Mouse (Mus musculus) common myeloid progenitor, adult 5-6 weeks (primary cell): Measurements from ENCODE around the gene Ppp2r5c. TPM values are rescaled to one million over a fixed set of nuclear protein-coding genes. Genes with fewer than 3 reads are reported as not detected.

ENCODE experiments used
- ATAC-seq: replicated peaks from 2 replicates; pipeline ENCODE4 v1.8.0; 2016; ENCODE audit warnings: low read depth, mild to moderate bottlenecking, moderate TSS enrichment, inconsistent platforms; ENCODE audit not compliant: poor library complexity, severe bottlenecking
- total RNA-seq: library from RNA; stranded (forward); fragments of 200-1000, 187-1606 nt; gene quantifications from 2 replicates; pipeline ENCODE4 v1.2.3, GENCODE M21; 2017

Gene Ppp2r5c
- total RNA-seq, 1 experiment from 2014 or later, result 222 TPM

DNA sequence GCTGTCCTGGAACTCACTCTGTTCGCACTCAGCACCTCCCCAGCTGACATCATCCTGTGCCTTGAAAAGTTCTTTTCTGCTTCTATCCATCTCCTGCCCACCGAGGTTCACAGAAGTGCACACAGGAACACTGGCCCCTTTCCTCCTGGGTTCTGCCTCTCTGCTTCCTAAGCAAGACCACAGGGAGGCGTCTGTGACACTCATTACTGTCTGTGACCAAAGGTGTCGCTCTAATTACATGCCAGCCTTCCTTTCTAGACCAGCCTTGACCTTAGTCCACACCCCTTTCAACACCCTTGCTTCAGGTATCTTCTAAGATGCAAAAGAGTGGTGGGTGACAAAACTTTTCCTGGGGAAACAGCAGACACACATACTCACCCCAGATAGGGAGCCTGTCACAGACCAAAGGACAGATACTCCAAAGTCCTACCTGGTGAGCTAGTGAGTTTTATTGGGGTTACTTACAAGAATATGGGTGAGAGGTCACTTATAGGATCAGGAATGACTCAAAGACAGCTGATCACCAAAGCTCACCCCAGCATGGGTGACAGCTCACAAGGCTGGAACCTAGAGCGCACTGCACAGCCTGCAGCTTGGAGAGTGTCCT is 8.4 kb upstream of the Ppp2r5c start:
- ATAC-seq, result peak; percentile 66

DNA sequence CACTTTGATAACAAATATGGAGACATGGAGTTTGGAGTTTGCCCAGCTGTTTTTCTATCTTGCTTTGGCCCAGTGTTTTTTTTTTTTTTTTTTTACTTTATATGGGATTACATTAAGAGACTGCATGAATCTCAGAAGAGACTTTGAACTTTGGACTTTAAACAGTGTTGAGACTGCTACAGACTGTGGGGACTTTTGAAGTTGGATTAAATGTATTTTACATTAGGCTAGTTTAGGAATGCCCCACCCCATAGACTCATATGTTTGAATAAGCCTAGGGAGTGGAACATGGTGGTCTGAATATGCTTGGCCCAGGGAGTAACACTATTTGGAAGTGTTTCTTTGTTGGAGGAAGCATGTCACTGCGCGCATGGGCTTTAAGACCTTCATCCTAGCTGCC is 4.7 kb upstream of the Ppp2r5c start:
- ATAC-seq, result no peak

DNA sequence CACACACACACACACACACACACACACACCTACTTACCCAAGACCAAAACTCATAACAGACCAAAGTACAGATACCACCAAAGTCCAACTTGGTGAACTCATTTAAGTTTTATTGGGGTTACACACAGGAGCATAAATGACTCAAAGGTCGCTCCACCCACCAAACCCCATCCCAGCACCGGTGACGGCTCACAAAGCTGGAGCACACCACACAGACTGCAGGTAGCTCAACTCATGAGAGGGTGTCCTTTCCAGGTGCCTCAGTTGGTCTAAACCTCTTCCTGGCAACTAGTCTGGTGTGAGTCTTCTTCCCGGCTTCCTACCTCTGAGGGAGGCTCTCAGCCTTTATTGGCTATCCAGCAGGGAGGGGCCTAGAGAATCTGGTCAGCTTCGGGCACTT is 2.4 kb upstream of the Ppp2r5c start:
- no peak for ATAC-seq

DNA sequence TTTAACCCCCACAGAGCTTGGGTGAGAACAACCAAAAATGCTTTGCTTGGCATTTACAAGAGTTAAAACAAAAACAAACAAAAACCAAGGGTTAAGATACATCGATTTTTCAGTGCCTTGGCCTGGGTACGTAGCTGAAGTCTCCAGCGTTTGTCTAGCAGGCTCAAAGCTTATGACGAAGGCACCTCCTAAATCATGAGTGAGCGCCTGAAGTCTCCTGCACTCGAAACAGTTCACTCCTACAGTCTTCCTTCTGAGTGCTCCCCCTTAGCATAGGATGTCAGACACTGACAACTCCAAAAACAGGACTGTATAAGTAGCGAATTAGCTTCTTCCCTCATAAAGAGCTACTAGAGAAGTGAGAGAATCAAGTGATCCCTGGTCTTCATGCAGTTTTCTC is 1.1 kb upstream of the Ppp2r5c start:
- ATAC-seq, result 0 out of 2 replicates have a peak, but pooled peaks have one; percentile 0

DNA sequence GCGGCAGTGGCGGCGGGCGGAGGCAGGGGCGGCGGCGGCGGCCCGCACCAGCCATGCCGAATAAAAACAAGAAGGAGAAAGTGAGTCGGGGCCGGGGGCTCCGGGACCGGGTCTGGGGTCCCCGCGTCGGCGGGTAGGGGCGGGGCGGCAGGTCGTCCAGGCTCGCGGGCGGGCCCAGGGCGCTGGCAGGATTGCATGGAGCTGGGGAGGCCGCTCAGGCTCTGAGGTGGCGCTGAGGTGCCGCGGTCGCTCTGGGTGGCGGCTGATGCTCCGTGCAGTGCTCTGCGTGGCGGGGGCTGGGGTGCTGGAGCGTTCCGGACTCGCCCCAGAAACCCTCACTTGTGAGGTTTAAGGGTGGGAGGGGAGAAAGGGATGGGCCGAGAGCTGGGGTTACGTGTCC is 386 bp downstream of the Ppp2r5c start:
- 0 out of 2 replicates have a peak, but pooled peaks have one; percentile 5 for ATAC-seq

DNA sequence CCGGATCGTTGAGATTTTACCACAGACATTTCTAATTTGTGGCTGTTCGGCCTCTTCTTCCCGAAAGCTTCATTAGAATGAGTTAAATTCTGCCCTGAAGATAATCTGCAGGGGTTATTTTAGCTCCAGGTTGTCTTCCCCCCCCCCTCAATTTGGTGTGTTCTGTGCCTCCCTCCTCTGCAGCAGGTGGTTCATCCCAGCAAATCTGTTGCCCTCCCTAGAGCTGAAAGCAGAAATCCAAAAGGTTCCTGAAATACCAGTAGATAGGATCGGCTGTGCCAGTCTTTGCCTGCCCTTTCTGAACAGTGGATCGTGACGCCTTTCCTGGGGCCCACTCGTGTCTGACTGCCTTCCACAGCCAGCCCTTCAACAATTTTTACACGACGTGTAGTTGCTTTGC is 1.8 kb downstream of the Ppp2r5c start:
- no peak for ATAC-seq

DNA sequence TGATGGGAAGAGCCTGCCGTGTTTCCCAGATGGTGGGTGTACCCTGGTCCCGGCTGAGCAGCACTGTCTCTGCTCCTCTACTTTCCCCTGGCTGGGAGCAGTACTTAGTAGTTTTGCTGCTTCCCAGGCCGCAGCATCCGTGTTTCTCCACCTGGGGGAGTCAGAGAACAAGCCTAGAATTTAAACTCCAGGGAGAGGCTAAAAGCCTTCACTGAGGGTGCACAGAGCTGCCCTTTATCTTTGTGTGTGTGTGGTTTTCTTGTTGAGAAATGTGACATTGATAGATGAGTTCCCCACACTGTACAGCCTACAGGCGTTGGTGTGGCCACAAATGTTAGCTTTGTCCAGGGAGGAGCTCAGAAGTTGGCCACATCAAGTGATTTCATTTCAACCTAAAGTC is 7.3 kb downstream of the Ppp2r5c start:
- ATAC-seq, result peak; percentile 93

DNA sequence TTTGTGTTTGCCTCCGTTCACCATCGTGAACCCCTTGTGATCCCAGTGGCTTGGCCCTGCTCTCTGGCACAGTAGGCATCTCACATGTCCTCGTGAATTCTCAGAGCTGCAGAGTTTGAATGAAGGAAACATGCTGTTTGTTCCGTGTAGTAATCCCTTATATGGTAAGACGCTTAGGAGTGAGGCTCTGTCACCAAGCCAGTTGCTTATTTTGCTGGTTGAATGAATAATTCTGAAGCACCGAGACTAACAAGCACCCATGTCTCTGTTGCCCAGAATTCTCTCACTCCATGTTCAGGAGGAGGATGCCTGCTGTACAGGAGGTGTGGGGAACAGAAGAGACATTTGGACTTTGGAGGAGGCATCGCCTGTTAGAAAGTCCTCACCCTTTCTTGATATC is 9.1 kb downstream of the Ppp2r5c start:
- no peak for ATAC-seq

DNA sequence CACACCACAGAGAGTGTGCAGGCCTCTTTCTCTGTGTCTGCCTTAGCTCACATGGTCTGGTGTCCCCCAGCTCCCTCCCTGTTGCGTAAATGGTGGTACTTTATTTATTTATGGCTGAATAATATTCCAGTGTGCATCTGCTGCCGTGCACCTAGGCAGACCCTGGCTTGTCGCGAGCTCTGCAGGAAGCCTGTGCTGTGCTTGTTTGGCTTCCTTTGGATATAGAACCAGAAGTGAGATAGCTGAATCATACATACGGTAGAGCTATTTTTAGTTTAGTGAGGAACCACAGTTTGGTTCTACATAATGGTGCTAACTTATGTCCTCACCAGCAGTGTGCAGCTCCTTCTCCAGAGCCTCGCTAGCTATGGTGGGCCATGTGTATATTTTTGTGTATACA is 11.7 kb downstream of the Ppp2r5c start:
- peak; percentile 58 for ATAC-seq

DNA sequence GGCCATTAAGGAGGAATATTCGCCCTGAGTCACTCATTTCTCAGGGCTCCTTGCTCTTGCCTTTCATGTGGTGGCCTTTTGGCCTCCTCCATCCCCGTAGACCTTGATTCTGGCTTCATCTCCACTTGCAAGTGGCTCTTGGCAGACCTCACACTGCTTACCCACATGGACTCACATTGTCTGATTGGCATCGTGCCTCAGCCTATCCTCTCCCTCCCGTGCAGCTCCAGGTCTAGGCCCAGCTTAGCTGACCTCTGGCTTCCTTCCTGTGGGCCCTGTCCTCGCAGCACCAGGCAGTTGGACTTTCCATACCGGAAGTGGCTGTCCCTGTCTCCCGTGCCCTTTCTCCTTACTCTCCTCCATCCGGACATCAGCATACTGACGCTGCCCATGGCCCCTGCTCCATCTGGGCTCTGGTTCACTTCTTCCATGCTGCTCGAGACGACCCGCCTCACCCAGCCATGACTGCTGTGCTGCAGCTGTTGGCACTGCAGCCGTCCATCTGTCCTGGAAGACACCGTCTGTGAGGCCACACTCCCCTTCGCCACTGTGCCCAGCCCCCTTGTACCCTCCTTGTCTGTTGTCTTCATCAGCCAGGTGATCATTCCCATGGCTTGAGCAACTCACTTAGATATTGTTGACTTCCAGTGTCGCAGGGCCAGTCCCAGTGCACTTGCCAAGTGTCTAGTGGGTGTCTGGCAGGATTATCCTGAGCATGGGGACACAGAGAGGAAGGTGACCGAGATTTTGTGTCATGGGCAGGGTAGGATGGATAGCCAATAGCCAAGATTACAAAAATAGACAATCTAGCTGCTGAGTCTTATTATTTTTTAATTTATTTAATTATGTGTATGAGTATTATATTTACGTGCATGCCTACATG is 13.7 kb downstream of the Ppp2r5c start:
- peak; percentile 51 for ATAC-seq

DNA sequence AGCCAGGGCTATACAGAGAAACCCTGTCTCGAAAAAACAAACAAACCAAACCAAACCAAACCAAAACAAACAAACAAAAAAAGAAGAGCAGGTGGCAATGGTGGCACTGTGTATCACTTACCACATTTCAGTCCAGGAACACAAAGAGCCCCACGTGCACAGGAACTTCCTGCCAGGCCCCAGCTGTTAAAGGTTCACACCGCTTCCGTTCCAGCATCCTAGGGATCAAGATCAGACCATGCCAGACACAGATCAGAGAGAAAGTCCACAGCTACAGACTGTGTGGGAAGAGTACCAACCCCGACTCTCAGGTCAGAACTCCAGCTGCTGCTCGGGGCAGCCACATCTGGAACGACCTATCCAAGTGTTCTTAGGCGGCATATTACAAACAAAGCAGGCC is 16.8 kb downstream of the Ppp2r5c start:
- ATAC-seq, result no peak

DNA sequence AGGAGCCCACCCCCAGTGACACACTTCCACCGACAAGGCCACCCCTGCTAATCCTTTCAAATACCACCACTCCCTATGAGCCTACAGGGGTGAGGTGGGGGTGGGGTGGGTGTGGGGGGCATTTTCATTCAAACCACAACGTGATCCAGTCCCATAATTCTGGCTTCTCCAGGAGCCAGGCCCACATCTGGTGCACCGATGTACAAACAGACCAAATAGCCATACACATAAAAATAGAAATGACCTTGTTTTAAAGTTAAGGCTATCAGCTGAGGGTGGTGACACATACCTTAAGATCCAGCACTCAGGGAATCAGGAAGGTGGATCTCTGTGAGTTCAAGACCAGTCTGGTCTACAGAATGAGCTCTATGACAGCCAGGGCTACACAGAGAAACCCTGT is 24.5 kb downstream of the Ppp2r5c start:
- ATAC-seq, result no peak

DNA sequence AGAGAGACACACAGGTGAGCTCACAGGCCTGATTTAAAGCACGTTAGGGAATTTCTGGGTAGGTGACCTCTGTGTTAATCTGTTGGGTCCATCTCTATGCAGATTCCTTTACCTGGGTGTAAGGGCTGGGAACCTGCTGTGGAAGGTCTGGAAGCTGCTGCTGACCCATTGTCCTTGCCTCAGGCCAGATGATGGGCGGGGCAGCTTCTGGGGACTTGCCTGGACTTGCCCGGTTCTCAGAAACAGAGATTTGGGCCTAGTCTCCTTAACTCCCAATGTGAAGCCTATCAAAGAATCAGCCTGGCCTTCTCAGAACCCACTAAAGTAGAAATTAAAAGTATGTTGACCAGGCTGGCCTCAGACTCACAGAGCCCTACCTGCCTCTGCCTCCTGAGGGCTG is 25.3 kb downstream of the Ppp2r5c start:
- ATAC-seq, result no peak

DNA sequence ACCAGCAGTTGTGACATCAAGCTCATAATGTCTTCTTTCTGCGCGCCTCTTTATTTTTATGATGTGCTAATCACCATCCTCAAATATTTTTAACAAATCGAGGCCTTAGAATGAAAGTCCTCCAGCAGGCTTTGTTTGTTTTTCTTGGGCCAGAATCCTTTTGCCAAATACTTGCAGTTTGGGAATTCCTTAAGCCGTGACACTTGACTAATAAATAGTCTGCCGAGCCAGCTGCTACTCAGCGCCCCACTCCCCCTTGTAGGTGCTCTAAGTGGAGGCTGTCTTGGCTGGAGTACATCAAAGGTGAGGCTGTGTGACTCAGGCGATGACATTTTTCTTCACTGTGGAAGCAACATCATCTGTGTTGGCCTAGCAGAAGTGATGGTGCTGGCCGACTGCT is 27.6 kb downstream of the Ppp2r5c start:
- no peak for ATAC-seq

DNA sequence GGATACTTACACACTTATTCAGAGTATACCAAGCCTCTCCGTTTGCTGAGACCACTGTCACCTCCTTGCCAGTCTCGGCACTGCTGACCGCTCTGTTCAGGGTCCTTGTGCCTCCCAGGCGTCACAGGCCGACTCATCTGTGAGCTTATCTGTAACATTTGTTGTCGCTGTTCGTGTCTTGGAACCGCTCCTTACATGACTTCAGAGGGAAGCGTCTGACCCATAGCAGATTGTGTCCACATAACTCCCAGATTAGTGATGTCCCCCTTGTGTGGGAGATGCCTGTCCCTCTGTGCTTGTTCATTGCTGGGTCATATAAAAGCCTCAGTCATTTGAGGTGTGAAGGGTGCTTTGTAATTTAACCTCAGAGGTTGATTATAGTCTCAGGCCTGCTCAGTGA is 29.6 kb downstream of the Ppp2r5c start:
- no peak for ATAC-seq

DNA sequence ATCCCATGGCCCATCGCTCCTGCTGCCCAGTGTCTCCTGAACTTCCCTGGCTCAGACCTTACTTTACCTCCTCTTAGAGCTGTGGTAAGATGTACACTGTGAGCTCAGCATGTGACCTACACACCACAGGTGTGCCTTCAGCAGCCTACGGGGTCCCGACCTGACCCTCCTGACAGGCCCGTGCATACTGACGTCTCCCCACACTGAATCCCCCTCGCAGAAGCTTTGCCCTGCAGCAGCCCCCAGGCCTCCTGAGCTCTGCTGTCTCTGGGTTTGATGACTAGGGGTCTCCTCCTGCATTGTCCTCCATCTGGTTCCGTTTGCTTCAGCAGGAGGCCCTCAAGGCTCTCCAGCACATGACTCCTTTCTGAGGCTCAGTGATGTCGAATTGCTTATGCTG is 31.0 kb downstream of the Ppp2r5c start:
- no peak for ATAC-seq

DNA sequence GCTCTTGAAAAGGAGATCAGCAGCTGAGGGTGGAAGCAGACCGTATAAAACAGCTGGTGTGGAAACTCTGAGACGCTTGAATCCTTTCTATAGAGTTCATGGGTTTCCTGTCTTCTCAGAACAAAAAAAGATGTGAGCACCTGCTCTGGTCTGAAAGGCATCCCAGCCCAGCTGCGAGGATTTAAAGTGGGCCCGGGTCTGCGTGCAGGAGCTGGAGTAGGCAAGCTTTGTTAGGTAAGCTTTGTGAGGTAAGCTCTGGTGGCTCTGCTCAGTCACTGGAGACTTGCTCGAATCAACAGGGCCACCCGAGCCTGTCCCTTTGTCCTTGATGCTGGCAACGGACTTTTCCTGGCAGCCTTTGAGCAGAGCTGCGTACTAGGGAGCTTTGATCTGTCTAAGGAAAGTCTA is 31.7 kb downstream of the Ppp2r5c start:
- ATAC-seq, result no peak

DNA sequence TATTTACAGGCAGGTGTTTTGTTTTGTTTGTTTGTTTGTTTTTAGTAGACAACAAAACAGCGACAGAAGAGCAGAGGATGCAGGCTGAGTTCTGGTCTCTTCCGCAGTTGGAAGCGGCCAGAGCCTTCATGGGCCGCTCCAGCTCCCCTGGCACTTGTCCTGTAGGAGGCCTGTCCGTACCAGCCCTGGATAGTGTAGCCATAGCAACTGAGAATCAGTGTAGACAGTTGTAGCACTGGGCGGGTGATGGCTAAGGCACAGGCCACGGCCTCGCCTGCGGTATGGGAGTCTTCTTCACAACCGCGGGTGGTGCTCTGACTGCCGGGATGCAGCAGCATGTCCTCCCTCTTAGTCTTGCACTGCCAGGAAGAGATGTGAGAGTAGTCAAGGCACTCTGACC is 32.3 kb downstream of the Ppp2r5c start:
- ATAC-seq, result no peak

DNA sequence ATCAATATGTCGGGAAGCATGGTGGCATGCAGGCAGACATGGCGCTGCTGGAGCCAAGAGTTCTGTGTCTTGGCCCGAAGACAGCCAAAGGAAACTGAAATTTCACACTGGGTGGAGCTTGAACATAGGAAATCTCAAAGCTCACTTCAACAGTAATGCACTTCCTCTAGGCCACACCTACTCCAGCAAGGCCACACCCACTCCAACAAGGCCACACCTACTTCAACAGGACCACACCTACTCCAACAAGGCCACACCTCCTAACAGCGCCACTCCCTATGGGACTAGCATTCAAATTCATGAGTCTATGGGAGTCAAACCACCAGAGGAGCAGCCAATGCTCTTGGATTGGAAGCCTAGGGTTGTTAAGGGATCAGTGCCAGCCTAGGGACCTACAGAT is 33.8 kb downstream of the Ppp2r5c start:
- ATAC-seq, result no peak

DNA sequence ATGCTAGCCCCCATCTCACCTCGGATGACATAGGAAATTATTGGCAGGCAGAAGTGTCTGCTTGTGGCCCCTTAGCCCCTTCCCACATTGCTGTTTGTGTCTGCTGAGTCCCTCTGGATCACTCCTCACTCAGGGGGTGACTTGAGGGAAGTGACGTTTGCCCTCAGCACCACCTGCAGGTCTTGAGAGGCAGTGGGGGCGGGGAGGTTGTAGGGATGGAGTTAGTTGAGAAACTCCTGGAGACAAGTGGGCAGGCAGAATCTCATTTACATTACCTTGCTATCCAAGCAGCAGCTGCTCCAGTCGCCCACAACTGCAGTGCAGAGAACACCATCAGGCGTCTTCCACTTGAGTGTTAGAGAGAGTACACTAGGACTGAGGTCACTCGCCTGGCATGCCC is 36.8 kb downstream of the Ppp2r5c start:
- ATAC-seq, result no peak

DNA sequence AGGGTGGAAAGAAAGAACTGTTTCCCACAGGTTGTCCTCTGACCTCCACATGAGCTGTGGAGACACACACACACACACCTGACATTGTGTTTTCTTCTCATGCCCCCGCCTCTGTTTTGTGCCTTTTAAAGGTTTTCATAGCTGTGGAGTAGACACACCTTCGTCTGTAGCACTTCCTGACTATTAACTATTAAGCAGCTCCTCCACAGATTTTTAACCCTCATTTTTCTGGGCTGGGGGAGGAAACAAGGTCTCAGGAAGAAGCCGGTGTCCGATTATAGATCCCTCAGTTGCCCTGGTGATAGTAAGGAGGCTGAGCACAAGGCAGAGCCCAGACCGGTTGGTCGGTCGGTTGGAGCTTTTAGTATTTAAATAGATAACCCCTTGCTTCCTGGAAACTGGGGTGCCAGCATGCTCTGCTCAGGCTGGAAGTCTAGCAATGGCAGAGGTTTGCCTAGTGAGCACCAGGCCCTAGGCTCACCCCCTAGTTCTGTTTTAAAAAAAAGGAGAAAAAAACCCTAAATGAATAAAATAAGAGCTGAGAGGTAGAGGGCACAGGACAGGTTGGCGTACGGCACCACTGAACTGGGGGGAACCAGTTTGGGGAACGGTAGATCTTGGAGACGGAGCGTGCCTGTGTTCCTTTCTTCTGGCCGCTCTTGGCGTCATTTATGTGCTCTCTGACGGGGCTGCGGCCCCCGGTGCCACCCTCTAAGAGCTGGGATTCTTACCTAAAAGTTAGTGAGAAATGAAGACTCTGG is 38.1 kb downstream of the Ppp2r5c start:
- peak; percentile 30 for ATAC-seq
